Mouse (Mus musculus): ENCODE measurements around the gene Il17d.

DNA sequence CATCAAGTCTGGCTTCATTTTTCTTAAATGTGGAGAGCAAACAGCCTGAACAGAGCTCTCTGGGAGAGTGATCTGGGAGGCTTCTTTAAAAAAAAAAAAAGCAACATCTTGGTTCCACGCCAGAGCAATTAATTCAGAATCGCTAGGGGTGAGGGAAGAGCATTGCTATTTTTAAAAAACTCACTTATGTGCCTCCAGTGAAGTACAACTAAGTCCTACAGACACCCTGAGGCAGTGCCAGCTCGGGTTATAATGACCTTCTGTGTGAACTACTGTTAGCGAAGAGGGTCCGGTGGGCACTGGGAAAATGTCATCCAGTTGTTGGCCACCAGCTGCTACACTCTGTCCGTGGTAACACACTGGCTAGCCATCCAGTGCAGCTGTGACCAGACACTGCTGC, 11.1 kb downstream of the Il17d start:
- no peak for TF ChIP-seq GATA1 (IDR thresholded peaks at IDR 0.05; ENCODE audit: borderline replicate concordance, low read length)
- TF ChIP-seq FLI1 (IDR thresholded peaks at IDR 0.05; ENCODE audit: low read length), result no peak

All from megakaryocyte, embryonic 14.5 days (primary cell).